In the genomic region with DNA sequence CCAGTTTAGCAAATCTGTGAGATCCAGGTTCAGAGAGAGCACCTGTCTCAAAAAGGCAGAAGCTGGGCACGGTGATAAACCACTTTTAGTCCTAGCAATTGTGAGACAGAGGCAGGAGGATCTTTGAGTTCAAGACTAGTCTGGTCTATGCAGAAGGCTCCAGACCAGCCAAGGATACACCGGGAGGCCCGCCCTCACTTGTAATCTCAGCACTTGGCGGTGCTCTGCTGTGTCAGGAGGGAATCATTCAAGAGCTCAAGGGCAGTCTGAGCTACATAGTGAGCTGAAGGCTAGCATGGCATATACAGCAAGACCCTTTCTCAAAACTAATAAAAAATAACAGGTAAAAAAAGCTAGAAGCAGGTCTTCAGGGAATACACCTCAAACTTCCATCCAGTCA, we compare ENCODE assay signal across 22 mouse cellular contexts. TPM values are rescaled to one million over a fixed set of nuclear protein-coding genes. Genes with fewer than 3 reads are reported as not detected.
A peak's percentile ranks its signal among the peaks of the same experiment; 100 is the strongest.
DNase-seq lines count a peak whose midpoint lies in the region; ATAC-seq and TF ChIP-seq lines count a peak whose summit lies in the region.
"Had no signal": no experiment of that assay in that cellular context is flagged by ENCODE, and none has a peak within 500 bp of the region (broad histone marks: within the 10 kb centered on the region; RNA-seq: fewer than 3 reads in every experiment).

No protein-coding gene starts in this region.

- TF ChIP-seq POLR2A in heart, adult 2 months (IDR thresholded peaks at IDR 0.05; ENCODE audit: insufficient read depth, low read depth, low read length): no peak

- H3K79me2 ChIP-seq in heart, adult 2 months (replicated peaks; ENCODE audit: control insufficient read depth, insufficient read depth, low read length): peaks cover 13% of the 10 kb centered on the region

- no peak overlapping the region for H3K4me3 ChIP-seq in heart, adult 2 months
- no peak overlapping the region for H3K4me3 ChIP-seq in heart, embryonic 11.5 days (ENCODE audit: low read depth, low read length)
- H3K4me3 ChIP-seq: embryonic facial prominence, embryonic 13.5 days; embryonic facial prominence, embryonic 15.5 days; erythroblast, embryonic 14.5 days; forebrain, embryonic 10.5 days; forebrain, embryonic 12.5 days had no signal

- intact Hi-C loops in heart, adult 2 months (cut with DNase I): no loop called here

- 71% methylated on average over 4 of the region's 4 CpGs for WGBS in heart, adult 2 months
- WGBS in heart, embryonic 11.5 days (ENCODE audit: insufficient replicate concordance): 69% methylated on average over 4 of the region's 4 CpGs

- no peak for TF ChIP-seq CTCF in heart, adult 2 months (IDR thresholded peaks at IDR 0.05)

- no peaks in the 10 kb centered on the region for H3K9me3 ChIP-seq in heart, embryonic 11.5 days (replicated peaks; ENCODE audit: control insufficient read depth, low read length)
- H3K9me3 ChIP-seq: embryonic facial prominence, embryonic 13.5 days; embryonic facial prominence, embryonic 15.5 days; forebrain, embryonic 10.5 days; forebrain, embryonic 12.5 days had no signal

- no peak for ATAC-seq in heart, embryonic 11.5 days (replicated peaks; ENCODE audit: insufficient number of reproducible peaks, low FRiP score, low TSS enrichment)
- ATAC-seq: forebrain, embryonic 14.5 days; forebrain, postnatal 0 days had no signal

- H3K36me3 ChIP-seq in heart, adult 2 months (ENCODE audit: control insufficient read depth, insufficient read depth, low read length): peaks cover 22% of the 10 kb centered on the region
- H3K36me3 ChIP-seq in heart, embryonic 11.5 days (ENCODE audit: control insufficient read depth, insufficient read depth, low read length): no peaks in the 10 kb centered on the region
- H3K36me3 ChIP-seq: embryonic facial prominence, embryonic 15.5 days; forebrain, embryonic 12.5 days had no signal

- no peak for TF ChIP-seq EP300 in heart, adult 2 months (IDR thresholded peaks at IDR 0.05; ENCODE audit: insufficient read depth, low read depth, low read length)

- H3K4me2 ChIP-seq in heart, embryonic 11.5 days: no peak overlapping the region
- H3K4me2 ChIP-seq: embryonic facial prominence, embryonic 13.5 days; embryonic facial prominence, embryonic 15.5 days; forebrain, embryonic 12.5 days had no signal

- peaks cover 2% of the 10 kb centered on the region; the same call in 1 of the 2 replicates for H3K4me1 ChIP-seq in heart, adult 2 months (ENCODE audit: control insufficient read depth, insufficient read depth, low read length)
- H3K4me1 ChIP-seq in heart, embryonic 11.5 days (ENCODE audit: control insufficient read depth, insufficient read depth, low read length): no peaks in the 10 kb centered on the region
- H3K4me1 ChIP-seq: embryonic facial prominence, embryonic 13.5 days; embryonic facial prominence, embryonic 15.5 days; forebrain, embryonic 10.5 days; forebrain, embryonic 12.5 days had no signal

- H3K27me3 ChIP-seq in heart, adult 2 months (ENCODE audit: control insufficient read depth, insufficient read depth, low read length): no peaks in the 10 kb centered on the region; the same call in 1 of the 2 replicates
- no peaks in the 10 kb centered on the region for H3K27me3 ChIP-seq in heart, embryonic 11.5 days (ENCODE audit: control insufficient read depth, insufficient read depth, low read length)
- H3K27me3 ChIP-seq: embryonic facial prominence, embryonic 13.5 days; embryonic facial prominence, embryonic 15.5 days; forebrain, embryonic 12.5 days had no signal

- DNase-seq in heart, adult 2 months: no peak
- peak; percentile 60 for DNase-seq in adrenal gland, adult 8-10 months
- DNase-seq in adrenal gland, postnatal 14 days: peak; percentile 52
- peak; percentile 57 to 69 for DNase-seq in adrenal gland, postnatal 36 days
- no peak for DNase-seq in layer of hippocampus, adult 8-10 months (ENCODE audit: low spot score in 2 of 2)
- no peak for DNase-seq in lung, postnatal 25 days (ENCODE audit: low spot score)
- no peak for DNase-seq in thymus, adult 18-20 months
- DNase-seq: cerebellum, adult 11 months; cerebellum, adult 18-20 months; cerebellum, adult 8-10 months; cerebellum, adult 9-11 months; cerebellum, postnatal 14 days; cerebellum, postnatal 36 days; embryo, embryonic 11 days; forebrain, postnatal 0 days had no signal

- H3K27ac ChIP-seq in heart, adult 2 months: peak overlapping the region; percentile 84
- H3K27ac ChIP-seq in heart, embryonic 11.5 days (ENCODE audit: low read depth, low read length): no peak overlapping the region
- H3K27ac ChIP-seq: embryonic facial prominence, embryonic 13.5 days; embryonic facial prominence, embryonic 15.5 days; forebrain, embryonic 10.5 days; forebrain, embryonic 12.5 days had no signal

- no peak overlapping the region for H3K9ac ChIP-seq in heart, adult 2 months (ENCODE audit: low read depth, low read length)
- H3K9ac ChIP-seq in heart, embryonic 11.5 days (ENCODE audit: low read depth, low read length): no peak overlapping the region
- H3K9ac ChIP-seq: embryonic facial prominence, embryonic 13.5 days; embryonic facial prominence, embryonic 15.5 days; forebrain, embryonic 12.5 days; forebrain, postnatal 0 days had no signal

RNA-seq across cellular contexts. Expression of gene Hdlbp, which starts 10.0 kb away (rescaled TPM):
- total RNA-seq in heart, adult 2 months (2021): 100 to 1,000 TPM; 507 to 604 TPM
- 131 and 247 TPM in 2 replicates for polyA plus RNA-seq in heart, adult 2 months (2012; rRNA removed)
- polyA plus RNA-seq in heart, embryonic 11.5 days (2014; fragmentation: Nextera tagmentation; extraction: Ambion mirVana): 137 and 144 TPM in 2 replicates
- 100 to 1,000 TPM; 299 to 422 (median 334) TPM for total RNA-seq in adrenal gland, adult 8-10 months (2022)
- total RNA-seq in adrenal gland, postnatal 14 days (2021): 321 and 334 TPM in 2 replicates
- 100 to 1,000 TPM; 374 to 400 TPM for total RNA-seq in adrenal gland, postnatal 36 days (2021)
- total RNA-seq in layer of hippocampus, adult 8-10 months (2022): 100 to 1,000 TPM; 144 to 186 (median 160) TPM

RNA-seq across cellular contexts. Expression of gene Farp2, which starts 43.3 kb away (rescaled TPM):
- 10 to 100 TPM; 18.5 to 21.5 TPM for total RNA-seq in heart, adult 2 months (2021)
- 6.6 and 13.0 TPM in 2 replicates for polyA plus RNA-seq in heart, adult 2 months (2012; rRNA removed)
- polyA plus RNA-seq in heart, embryonic 11.5 days (2014; fragmentation: Nextera tagmentation; extraction: Ambion mirVana): 3.7 and 4.8 TPM in 2 replicates
- 10 to 100 TPM; 17.1 to 26.1 (median 24.0) TPM for total RNA-seq in adrenal gland, adult 8-10 months (2022)
- total RNA-seq in adrenal gland, postnatal 14 days (2021): 17.3 and 19.5 TPM in 2 replicates
- 10 to 100 TPM; 19.1 to 23.5 TPM for total RNA-seq in adrenal gland, postnatal 36 days (2021)
- total RNA-seq in layer of hippocampus, adult 8-10 months (2022): 10 to 100 TPM; 12.2 to 14.6 (median 13.8) TPM
- polyA plus RNA-seq: erythroblast, embryonic 14.5 days had no signal

Comparison
In these comparisons a context has a peak if more than half of its experiments do, and no peak if none do; other contexts are left out.
1. DNase-seq: peak in adrenal gland, adult 8-10 months (single experiment), adrenal gland, postnatal 14 days (single experiment) and adrenal gland, postnatal 36 days (2 of 2); none in heart, adult 2 months (0 of 2), layer of hippocampus, adult 8-10 months (0 of 2), lung, postnatal 25 days (single experiment) and thymus, adult 18-20 months (0 of 2).